Mouse (Mus musculus) layer of hippocampus, postnatal 14 days (tissue): ENCODE measurements around the gene Ethe1. TPM values are rescaled to one million over a fixed set of nuclear protein-coding genes. Genes with fewer than 3 reads are reported as not detected.
"Not testable (repeated sequence)": the region's sequence is repeated elsewhere in the genome, so short reads cannot be mapped to it uniquely, and the experiment has no call there.

Experiments
- DNase-seq, 2 experiments: peaks; one replicate each; pipeline ENCODE4 v3.0.0; 2021 to 2022; ENCODE audit warnings: low spot score in 2 of 2, mixed read lengths in 1 of 2
- total RNA-seq, 2 experiments: library from RNA; stranded (reverse); gene quantifications; 2 replicates each; pipeline ENCODE4 v1.2.3; 2021

The Ethe1 gene
- total RNA-seq, 2 experiments from 2014 or later: 8.2 to 8.6 TPM

DNA sequence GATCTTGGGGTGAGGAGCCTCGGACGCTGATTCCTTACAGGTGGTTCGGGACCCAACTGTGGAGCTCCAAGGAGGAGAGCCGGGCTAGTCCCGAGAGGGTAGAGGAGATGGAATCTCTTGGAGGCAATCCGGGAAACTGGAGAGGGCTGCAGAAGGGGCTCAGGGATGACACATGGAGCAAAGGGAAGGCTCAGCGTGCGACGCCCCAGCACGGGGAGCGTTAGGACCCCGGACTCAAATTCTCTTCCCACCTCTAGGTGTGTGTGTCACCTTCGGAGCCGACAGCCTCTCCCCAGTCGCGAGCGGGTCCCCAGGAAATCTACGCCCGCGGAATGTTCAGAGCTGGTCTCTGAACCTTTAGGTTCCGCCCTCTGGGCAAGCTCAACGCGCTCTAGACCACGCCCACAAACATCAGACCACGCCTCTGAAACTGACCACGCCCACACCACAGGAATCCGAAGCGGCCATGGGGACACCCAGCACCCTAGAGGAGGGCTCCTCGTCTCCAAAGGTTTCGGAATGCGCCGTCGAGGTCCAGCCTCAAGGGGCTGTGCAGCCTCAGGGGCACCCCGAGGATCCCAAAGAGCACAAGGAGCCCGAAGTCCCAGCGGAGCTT, 23.6 kb downstream of the Ethe1 start:
- peak in 1 of 2 experiments; percentile 47 for DNase-seq

- DNase-seq: no peak
Measured at GRCm38 (mm10) chr7:24611709-24612108, 24.4 kb downstream of the Ethe1 start.

- DNase-seq: no peak
Measured at GRCm38 (mm10) chr7:24612308-24612910, 25.1 kb downstream of the Ethe1 start.

GRCm38 (mm10) chr7:24614816-24615215, 27.5 kb downstream of the Ethe1 start:
- DNase-seq: no peak

DNA sequence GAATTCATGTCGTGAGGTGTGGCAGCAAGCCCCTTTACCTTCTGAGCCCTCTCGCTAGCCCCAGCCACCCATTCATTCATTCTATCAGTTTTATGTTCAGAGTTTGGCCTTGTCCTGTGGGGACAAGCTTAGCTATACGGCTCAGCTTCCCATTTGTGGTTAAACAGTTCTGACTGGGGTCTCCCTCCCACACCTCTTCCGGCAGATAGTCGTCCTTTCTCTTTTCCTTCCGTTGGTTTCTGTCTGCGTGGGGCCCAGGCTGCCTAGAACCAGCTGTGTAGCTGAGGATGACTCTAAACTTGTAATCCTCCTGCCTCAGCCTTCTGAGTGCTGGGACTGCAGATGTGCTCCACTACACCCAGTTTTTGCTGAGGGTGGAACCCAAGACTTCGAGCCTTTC, 30.4 kb downstream of the Ethe1 start:
- no peak for DNase-seq

GRCm38 (mm10) chr7:24618374-24618773, 31.0 kb downstream of the Ethe1 start:
- DNase-seq: not testable (repeated sequence)

- DNase-seq: no peak
Measured at GRCm38 (mm10) chr7:24619671-24620397, 32.5 kb downstream of the Ethe1 start.

- DNase-seq: no peak
Measured at GRCm38 (mm10) chr7:24621193-24621592, 33.9 kb downstream of the Ethe1 start.

DNA sequence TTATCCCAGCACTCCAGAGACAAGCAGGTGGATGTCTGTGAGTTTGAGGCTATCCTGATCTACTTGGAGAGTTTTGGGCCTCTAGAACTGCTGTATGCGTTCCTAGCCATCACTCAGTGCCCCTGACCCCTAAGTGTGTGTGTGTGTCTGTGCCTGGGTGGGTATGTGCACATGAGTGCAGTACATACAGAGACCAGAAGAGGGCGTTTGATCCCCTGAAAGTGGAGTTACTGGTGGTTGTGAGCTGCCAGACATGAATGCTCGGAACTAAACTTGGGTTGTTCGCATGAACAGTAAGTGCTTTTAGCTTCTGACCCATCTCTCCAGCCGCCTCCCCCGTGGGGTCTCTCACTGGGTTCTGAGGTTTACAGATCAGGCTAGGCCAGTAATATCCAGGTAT, 35.6 kb downstream of the Ethe1 start:
- DNase-seq: no peak

DNA sequence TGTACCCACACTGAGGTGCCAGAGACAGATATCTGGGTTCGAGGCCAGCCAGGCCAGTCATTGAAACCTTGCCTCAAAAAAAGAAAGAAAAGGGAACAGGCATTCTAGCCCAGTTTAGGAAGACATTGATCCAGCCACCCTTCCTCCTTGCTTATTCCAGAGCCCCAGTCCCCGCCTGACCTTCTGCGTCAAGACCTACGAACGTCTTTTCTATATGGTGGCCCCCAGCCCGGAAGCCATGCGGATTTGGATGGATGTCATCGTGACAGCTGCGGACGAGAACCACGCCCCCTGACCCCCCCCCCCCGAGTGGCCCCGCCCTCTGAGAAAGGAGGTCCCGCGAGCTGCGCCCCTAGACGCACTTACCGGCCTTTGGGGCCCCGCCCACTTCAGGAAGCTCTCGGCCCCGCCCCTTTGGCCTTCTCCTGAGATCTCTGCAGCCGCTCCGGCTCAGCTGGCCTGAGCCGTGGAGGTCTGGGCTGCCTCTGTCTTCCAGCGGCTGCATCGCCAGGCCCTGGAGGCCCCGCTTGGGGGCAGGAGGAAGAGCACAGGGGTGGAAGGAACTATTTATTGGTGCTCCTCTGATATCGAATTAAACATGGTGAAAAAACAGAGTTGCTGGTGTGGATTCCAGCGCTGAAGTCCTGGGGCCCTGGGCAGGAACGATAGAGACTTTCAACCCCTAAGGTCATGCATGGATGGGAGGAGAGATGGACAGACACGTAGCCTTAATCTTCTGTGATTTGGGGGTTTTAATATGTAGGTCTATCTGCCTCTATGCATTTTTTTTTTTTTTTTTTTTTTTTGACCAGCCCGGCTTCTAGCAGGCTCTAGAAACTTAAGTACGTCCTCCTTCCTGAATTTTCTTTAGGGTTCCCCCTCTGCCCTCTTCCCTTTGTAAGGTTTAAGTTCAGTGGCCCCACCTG, 41.6 kb downstream of the Ethe1 start:
- peak; percentile 28 to 51 for DNase-seq

- no peak for DNase-seq
Measured at GRCm38 (mm10) chr7:24629672-24630071, 42.3 kb downstream of the Ethe1 start.

GRCm38 (mm10) chr7:24630116-24630880, 43.0 kb downstream of the Ethe1 start:
- DNase-seq: no peak

GRCm38 (mm10) chr7:24636264-24636663, 48.9 kb downstream of the Ethe1 start, which contains the start of gene Lypd3:
TSS of gene Lypd3 (plus strand) at chr7:24636550.
- no peak for DNase-seq

DNA sequence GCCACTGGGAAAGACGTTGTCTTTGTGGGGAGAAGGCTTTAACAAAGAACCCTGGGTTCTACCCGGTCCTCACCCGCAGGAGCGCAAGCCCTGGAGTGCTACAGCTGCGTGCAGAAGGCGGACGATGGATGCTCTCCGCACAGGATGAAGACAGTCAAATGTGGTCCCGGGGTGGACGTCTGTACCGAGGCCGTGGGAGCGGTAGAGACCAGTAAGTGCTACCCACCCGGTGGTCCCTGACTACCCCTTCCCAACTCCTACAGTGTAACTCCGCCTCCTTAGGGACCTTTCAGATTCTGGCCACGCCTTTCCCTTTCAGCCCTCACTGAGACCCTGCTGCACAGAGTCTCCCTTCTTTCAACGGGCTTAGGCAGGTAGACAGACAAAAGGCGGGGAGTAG, 49.7 kb downstream of the Ethe1 start:
- DNase-seq: no peak

DNA sequence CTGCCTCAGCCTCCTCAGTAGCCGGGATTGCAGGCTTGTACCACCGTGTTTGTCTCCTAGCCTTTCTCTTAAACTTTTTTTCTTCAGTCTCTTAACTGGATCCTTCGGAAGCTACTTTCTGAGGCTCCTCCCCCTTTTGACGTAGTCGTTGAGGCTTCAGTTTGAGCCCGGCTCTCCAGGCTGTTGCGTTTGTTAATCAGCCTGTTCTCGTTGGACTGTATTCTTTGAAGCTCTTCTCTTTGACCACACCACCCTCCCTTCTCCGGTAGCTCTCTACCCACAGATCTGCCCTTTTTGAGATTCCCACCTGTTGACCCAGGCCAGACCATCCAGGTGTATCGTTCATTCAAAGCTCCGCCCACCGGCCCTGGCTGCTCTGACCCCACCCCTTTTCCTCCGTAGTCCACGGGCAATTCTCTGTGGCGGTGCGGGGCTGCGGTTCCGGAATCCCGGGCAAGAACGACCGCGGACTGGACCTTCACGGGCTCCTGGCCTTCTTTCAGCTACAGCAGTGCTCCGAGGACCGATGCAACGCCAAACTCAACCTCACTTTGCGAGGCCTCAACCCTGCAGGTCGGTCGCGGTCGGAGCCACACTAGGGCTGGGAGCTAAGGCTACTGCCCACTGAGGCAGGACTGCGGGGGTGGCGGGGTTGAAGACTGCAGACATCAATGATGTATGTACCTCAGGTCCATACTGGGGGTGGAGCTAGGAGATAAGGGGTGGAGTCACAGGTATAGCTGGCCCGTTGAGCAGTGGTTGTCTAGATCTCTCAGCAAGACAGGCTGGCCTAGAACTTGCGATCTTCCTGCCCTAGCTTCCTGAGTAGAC, 50.9 kb downstream of the Ethe1 start:
- DNase-seq: no peak

DNA sequence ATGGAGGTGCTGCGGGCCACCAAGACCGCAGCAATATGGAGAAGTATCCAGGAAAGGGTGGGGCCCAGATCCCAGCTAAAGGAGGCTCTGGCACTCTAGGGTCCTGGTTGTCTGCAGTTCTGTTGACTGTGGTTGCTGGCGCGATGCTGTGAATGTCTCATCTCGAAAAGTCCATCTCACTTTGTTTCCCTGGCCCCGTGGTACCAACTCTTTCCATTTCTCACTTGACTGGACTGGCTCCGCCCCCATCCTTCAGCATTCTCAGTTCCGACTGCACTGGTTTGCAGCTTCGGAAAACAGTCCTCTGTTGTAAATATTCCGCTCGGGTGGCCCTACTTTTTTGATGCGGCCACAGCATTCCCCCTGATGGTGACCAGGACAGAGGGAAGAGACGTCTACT, 53.1 kb downstream of the Ethe1 start:
- no peak for DNase-seq

GRCm38 (mm10) chr7:24642491-24642890, 55.1 kb downstream of the Ethe1 start:
- peak; percentile 22 to 36 for DNase-seq

GRCm38 (mm10) chr7:24644492-24644891, 57.1 kb downstream of the Ethe1 start:
- DNase-seq: no peak

- no peak for DNase-seq
Measured at GRCm38 (mm10) chr7:24644996-24645395, 57.7 kb downstream of the Ethe1 start.

- DNase-seq: no peak
Measured at GRCm38 (mm10) chr7:24646486-24646885, 59.1 kb downstream of the Ethe1 start.
